Mouse (Mus musculus) MEL (cell line): ENCODE results near the gene Padi2. TPM values are rescaled to one million over a fixed set of nuclear protein-coding genes. Genes with fewer than 3 reads are reported as not detected.

Experiments
- DNase-seq: peaks from one replicate; pipeline ENCODE4 v3.0.0; 2011; ENCODE audit warnings: low read depth, low spot score
- H3K27ac ChIP-seq: 2 replicates; pipeline ENCODE4 v1.5.1; 2012; ENCODE audit warnings: low read depth, mild to moderate bottlenecking, control low read depth, low read length, moderate library complexity; ENCODE audit not compliant: control insufficient read depth
- H3K27me3 ChIP-seq, 2 experiments: fragments of 150-350 bp in 1 of 2; sonication (generic) in 1 of 2; 2 replicates each; pipeline ENCODE4 v1.6.1; 2012; ENCODE audit warnings: low read length in 2 of 2, mild to moderate bottlenecking in 2 of 2, improper control_type of control experiment in 1 of 2, moderate library complexity in 1 of 2; ENCODE audit not compliant: insufficient read depth in 2 of 2, control insufficient read depth in 1 of 2
- H3K36me3 ChIP-seq, 2 experiments: 2 replicates each; pipeline ENCODE4 v1.6.1; 2012 to 2014; ENCODE audit warnings: low read length in 2 of 2, improper control_type of control experiment in 1 of 2, inconsistent platforms in 1 of 2, mild to moderate bottlenecking in 1 of 2; ENCODE audit not compliant: insufficient read depth in 2 of 2, control insufficient read depth in 1 of 2
- H3K4me1 ChIP-seq, 2 experiments: fragments of 150-350 bp in 1 of 2; sonication (generic) in 1 of 2; 2 replicates each; pipeline ENCODE4 v1.6.1; 2012; ENCODE audit warnings: low read length in 2 of 2, improper control_type of control experiment in 1 of 2, mild to moderate bottlenecking in 1 of 2; ENCODE audit not compliant: insufficient read depth in 2 of 2, control insufficient read depth in 1 of 2
- H3K4me3 ChIP-seq, 2 experiments: fragments of 150-350 bp in 1 of 2; sonication (generic) in 1 of 2; 2 replicates each; pipeline ENCODE4 v1.5.1; 2012; ENCODE audit warnings: low read depth in 2 of 2, low read length in 2 of 2, mild to moderate bottlenecking in 2 of 2, moderate library complexity in 2 of 2, control low read depth in 1 of 2, improper control_type of control experiment in 1 of 2; ENCODE audit not compliant: control insufficient read depth in 1 of 2, insufficient read depth in 1 of 2
- H3K79me2 ChIP-seq: 2 replicates; pipeline ENCODE4 v1.6.1; 2012; ENCODE audit warnings: mild to moderate bottlenecking, low read length, moderate library complexity; ENCODE audit not compliant: control insufficient read depth, poor library complexity, insufficient read depth
- H3K9ac ChIP-seq: 2 replicates; pipeline ENCODE4 v1.6.1; 2012; ENCODE audit warnings: low read depth, mild to moderate bottlenecking, control low read depth, low read length, moderate library complexity; ENCODE audit not compliant: control insufficient read depth, poor library complexity, severe bottlenecking
- H3K9me3 ChIP-seq: fragments of 150-350 bp; sonication (generic); replicated peaks from 2 replicates; pipeline ENCODE4 v1.6.1; 2012; ENCODE audit warnings: mild to moderate bottlenecking, low read length, improper control_type of control experiment, moderate library complexity; ENCODE audit not compliant: insufficient read depth
- CHD2 ChIP-seq: IDR thresholded peaks from 2 replicates; pipeline ENCODE4 v1.6.1; 2011; ENCODE audit warnings: low read length, improper control_type of control experiment
- CTCF ChIP-seq, 3 experiments: IDR thresholded peaks in 2 of 3; conservative IDR thresholded peaks in 1 of 3; 2 replicates each; pipeline ENCODE4 v1.5.1; 2011 to 2012; ENCODE audit warnings: low read length in 3 of 3, low read depth in 2 of 3, mild to moderate bottlenecking in 2 of 3, improper control_type of control experiment in 1 of 3, inconsistent platforms in 1 of 3, mixed read lengths in 1 of 3, moderate library complexity in 1 of 3; ENCODE audit not compliant: control insufficient read depth in 1 of 3, insufficient read depth in 1 of 3, poor library complexity in 1 of 3, severe bottlenecking in 1 of 3
- EP300 ChIP-seq, 2 experiments: IDR thresholded peaks; 2 replicates each; pipeline ENCODE4 v1.6.1; 2011; ENCODE audit warnings: improper control_type of control experiment in 2 of 2, low read length in 2 of 2, low read depth in 1 of 2, mild to moderate bottlenecking in 1 of 2
- GABPA ChIP-seq: IDR thresholded peaks from 2 replicates; pipeline ENCODE4 v1.6.1; 2012; ENCODE audit warnings: low read depth, mild to moderate bottlenecking, inconsistent platforms, low read length, improper control_type of control experiment, moderate library complexity
- GATA1 ChIP-seq: IDR thresholded peaks from 2 replicates; pipeline ENCODE4 v1.6.1; 2011; ENCODE audit warnings: low read depth, low read length, improper control_type of control experiment
- HCFC1 ChIP-seq: IDR thresholded peaks from 2 replicates; pipeline ENCODE4 v1.6.1; 2012; ENCODE audit warnings: low read depth, mild to moderate bottlenecking, inconsistent platforms, low read length, improper control_type of control experiment, moderate library complexity
- JUND ChIP-seq: IDR thresholded peaks from 2 replicates; pipeline ENCODE4 v1.6.1; 2011; ENCODE audit warnings: low read depth, mild to moderate bottlenecking, improper control_type of control experiment, low read length
- MAFK ChIP-seq: IDR thresholded peaks from 2 replicates; pipeline ENCODE4 v1.6.1; 2011; ENCODE audit warnings: low read depth, mild to moderate bottlenecking, low read length, improper control_type of control experiment, borderline replicate concordance
- MAX ChIP-seq: IDR thresholded peaks from 2 replicates; pipeline ENCODE4 v1.6.1; 2011; ENCODE audit warnings: low read length, improper control_type of control experiment
- MAZ ChIP-seq: IDR thresholded peaks from 2 replicates; pipeline ENCODE4 v1.6.1; 2012; ENCODE audit warnings: low read depth, mild to moderate bottlenecking, inconsistent platforms, low read length, improper control_type of control experiment
- MXI1 ChIP-seq: IDR thresholded peaks from 2 replicates; pipeline ENCODE4 v1.6.1; 2011; ENCODE audit warnings: mild to moderate bottlenecking, low read depth, low read length, improper control_type of control experiment
- MYB ChIP-seq: IDR thresholded peaks from 2 replicates; pipeline ENCODE4 v1.6.1; 2011; ENCODE audit warnings: mild to moderate bottlenecking, low read depth, low read length, improper control_type of control experiment
- MYC ChIP-seq: IDR thresholded peaks from 2 replicates; pipeline ENCODE4 v1.6.1; 2011; ENCODE audit warnings: low read depth, mild to moderate bottlenecking, low read length, improper control_type of control experiment, moderate library complexity
- NELFE ChIP-seq: IDR thresholded peaks from 2 replicates; pipeline ENCODE4 v1.6.1; 2011; ENCODE audit warnings: low read depth, low read length, improper control_type of control experiment
- NRF1 ChIP-seq: IDR thresholded peaks from 2 replicates; pipeline ENCODE4 v1.6.1; 2014; ENCODE audit warnings: low read depth, mild to moderate bottlenecking, inconsistent platforms, low read length, improper control_type of control experiment, moderate library complexity; ENCODE audit not compliant: poor library complexity, insufficient read depth, severe bottlenecking
- POLR2A ChIP-seq, 2 experiments: IDR thresholded peaks; 2 replicates each; pipeline ENCODE4 v1.6.1; 2011 to 2012; ENCODE audit warnings: low read length in 2 of 2, mild to moderate bottlenecking in 2 of 2, control low read depth in 1 of 2, improper control_type of control experiment in 1 of 2, low read depth in 1 of 2, moderate library complexity in 1 of 2; ENCODE audit not compliant: control insufficient read depth in 1 of 2, insufficient read depth in 1 of 2, poor library complexity in 1 of 2
- POLR2AphosphoS2 ChIP-seq: IDR thresholded peaks from 2 replicates; pipeline ENCODE4 v1.6.1; 2011; ENCODE audit warnings: low read length, improper control_type of control experiment
- POLR2AphosphoS5 ChIP-seq: IDR thresholded peaks from 2 replicates; pipeline ENCODE4 v1.6.1; 2012; ENCODE audit warnings: low read depth, borderline replicate concordance, mild to moderate bottlenecking, inconsistent platforms, low read length, moderate library complexity, mixed read lengths
- RAD21 ChIP-seq: IDR thresholded peaks from 2 replicates; pipeline ENCODE4 v1.6.1; 2011; ENCODE audit warnings: mild to moderate bottlenecking, low read depth, low read length, improper control_type of control experiment
- SIN3A ChIP-seq: IDR thresholded peaks from 2 replicates; pipeline ENCODE4 v1.6.1; 2012; ENCODE audit warnings: low read length, improper control_type of control experiment, inconsistent platforms
- TBP ChIP-seq: IDR thresholded peaks from 2 replicates; pipeline ENCODE4 v1.8.0; 2011; ENCODE audit warnings: low read depth, low read length, improper control_type of control experiment
- USF1 ChIP-seq: IDR thresholded peaks from 2 replicates; pipeline ENCODE4 v1.6.1; 2014; ENCODE audit warnings: low read depth, mild to moderate bottlenecking, inconsistent platforms, low read length, improper control_type of control experiment, moderate library complexity
- USF2 ChIP-seq, 2 experiments: IDR thresholded peaks; 2 replicates each; pipeline ENCODE4 v1.6.1; 2011 to 2012; ENCODE audit warnings: improper control_type of control experiment in 2 of 2, low read length in 2 of 2, borderline replicate concordance in 1 of 2, inconsistent platforms in 1 of 2, low read depth in 1 of 2, mild to moderate bottlenecking in 1 of 2; ENCODE audit not compliant: insufficient read depth in 1 of 2
- ZKSCAN1 ChIP-seq: IDR thresholded peaks from 2 replicates; pipeline ENCODE4 v1.6.1; 2012; ENCODE audit warnings: low read depth, mild to moderate bottlenecking, inconsistent platforms, low read length, improper control_type of control experiment, moderate library complexity
- ZMIZ1 ChIP-seq: IDR thresholded peaks from 2 replicates; pipeline ENCODE4 v1.6.1; 2012; ENCODE audit warnings: low read depth, mild to moderate bottlenecking, inconsistent platforms, low read length, improper control_type of control experiment, moderate library complexity
- polyA plus RNA-seq, 2 experiments: library from polyadenylated mRNA; stranded (reverse) in 1 of 2; unstranded in 1 of 2; fragments of >175 nt in 1 of 2; fragments of >200 nt in 1 of 2; gene quantifications; 2 replicates each; pipeline versions ENCODE4 v1.2.1 to v1.2.4; 2012; ENCODE audit warnings: low replicate concordance in 2 of 2, low read depth in 1 of 2; ENCODE audit not compliant: insufficient read length in 2 of 2, insufficient read depth in 1 of 2, missing spikeins in 1 of 2
- total RNA-seq: library from RNA; depleted of rRNA; stranded (reverse); fragments of 300-350 nt; gene quantifications from 2 replicates; pipeline ENCODE4 v1.2.3, GENCODE M21; 2012

The Padi2 gene
- total and polyA plus RNA-seq, 3 experiments = 0.07 to 0.27 TPM; not detected in 1

DNA sequence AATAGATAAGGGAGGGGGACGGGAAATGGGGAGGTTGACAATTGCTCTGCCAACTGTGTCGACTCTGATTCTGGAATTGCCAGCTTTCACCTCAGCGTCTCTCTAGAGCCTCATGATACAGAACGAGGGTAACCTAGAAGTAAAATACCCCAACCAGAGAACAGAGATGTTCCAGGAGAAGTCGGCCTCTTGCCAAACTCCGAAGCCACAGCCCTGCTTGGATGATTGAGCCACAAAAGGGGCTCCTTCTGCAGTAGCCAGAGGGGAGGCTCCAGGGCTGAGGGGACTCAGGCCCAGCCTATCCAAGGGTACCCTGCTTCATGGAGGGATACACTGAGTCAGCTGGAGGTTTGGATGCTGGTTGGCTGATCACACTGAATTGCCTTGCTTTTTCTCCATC lies 52.2 kb downstream of the Padi2 start:
- peaks cover 0 to 9% of the 10 kb centered on the region in 2 experiments; a peak in 2 of 4 replicates for H3K36me3 ChIP-seq
- no peak for DNase-seq
- no peaks in the 10 kb centered on the region; a peak in 1 of 4 replicates for H3K27me3 ChIP-seq
- TF ChIP-seq MAX (no peak), GABPA (no peak), POLR2AphosphoS2 (no peak), MXI1 (no peak), ZKSCAN1 (no peak), TBP (no peak), USF1 (no peak), USF2 (IDR thresholded peaks at IDR 0.05; ENCODE audit: borderline replicate concordance in 1 of 2, insufficient read depth in 1 of 2, low read depth in 1 of 2, low read length in 2 of 2) (no peak), SIN3A (no peak), HCFC1 (no peak), EP300 (IDR thresholded peaks at IDR 0.05; ENCODE audit: low read depth in 1 of 2, low read length in 2 of 2) (no peak)
- no peaks in the 10 kb centered on the region for H3K9me3 ChIP-seq
- peaks cover 17% of the 10 kb centered on the region for H3K79me2 ChIP-seq
- H3K27ac ChIP-seq = no peak overlapping the region
- peaks cover 5 to 18% of the 10 kb centered on the region in 2 experiments for H3K4me1 ChIP-seq
- H3K9ac ChIP-seq = no peak overlapping the region
- no peak overlapping the region for H3K4me3 ChIP-seq

DNA sequence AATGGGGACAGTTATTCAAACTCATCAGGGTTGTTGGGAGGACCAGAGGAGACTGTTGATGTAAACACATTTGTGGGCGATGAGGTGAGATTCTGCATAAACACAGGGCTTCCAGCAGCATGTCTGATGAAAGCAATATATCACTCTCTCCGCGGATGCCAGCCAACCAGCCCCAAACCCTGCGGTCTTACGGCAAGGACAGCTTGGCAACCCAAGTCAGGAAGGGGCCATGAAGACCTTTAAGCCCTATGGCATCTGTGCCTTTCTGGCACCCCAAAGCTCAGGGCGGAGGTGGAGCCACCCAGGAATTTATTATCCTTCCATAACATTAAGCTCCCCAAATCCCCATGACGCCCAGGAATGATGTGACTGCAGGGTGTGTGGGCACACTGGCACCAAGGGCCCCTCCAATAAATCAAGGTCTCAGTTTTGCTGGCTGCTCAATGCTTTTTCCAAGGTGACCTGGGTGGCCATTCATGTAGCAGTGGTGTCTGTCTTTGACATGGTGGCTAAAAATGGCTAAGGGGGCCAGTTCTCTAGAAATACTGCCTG lies 53.1 kb downstream of the Padi2 start:
- no peak for DNase-seq
- Histone ChIP-seq H3K27ac (no peak overlapping the region), H3K9me3 (no peaks in the 10 kb centered on the region), H3K4me1 (peaks cover 7 to 25% of the 10 kb centered on the region in 2 experiments), H3K9ac (no peak overlapping the region), H3K79me2 (peaks cover 17% of the 10 kb centered on the region), H3K27me3 (no peaks in the 10 kb centered on the region; a peak in 1 of 4 replicates), H3K36me3 (peaks cover 0 to 15% of the 10 kb centered on the region in 2 experiments; a peak in 2 of 4 replicates), H3K4me3 (no peak overlapping the region)
- TF ChIP-seq POLR2AphosphoS2 = no peak
- TF ChIP-seq USF1 = no peak
- TF ChIP-seq ZMIZ1 = no peak
- no peak for TF ChIP-seq POLR2A (IDR thresholded peaks at IDR 0.05; ENCODE audit: control insufficient read depth in 1 of 2, insufficient read depth in 1 of 2, low read depth in 1 of 2, low read length in 2 of 2, poor library complexity in 1 of 2)
- TF ChIP-seq NELFE = no peak
- TF ChIP-seq MAZ = no peak
- TF ChIP-seq POLR2AphosphoS5 = no peak
- TF ChIP-seq MYB = no peak
- TF ChIP-seq RAD21 = no peak
- TF ChIP-seq CTCF (IDR thresholded peaks at IDR 0.05 in 2 of 3, conservative IDR thresholded peaks at IDR 0.05 in 1 of 3; ENCODE audit: control insufficient read depth in 1 of 3, insufficient read depth in 1 of 3, low read depth in 2 of 3, low read length in 3 of 3, poor library complexity in 1 of 3, severe bottlenecking in 1 of 3) = no peak
- no peak for TF ChIP-seq MXI1
- no peak for TF ChIP-seq GATA1
- no peak for TF ChIP-seq MYC
- TF ChIP-seq EP300 (IDR thresholded peaks at IDR 0.05; ENCODE audit: low read depth in 1 of 2, low read length in 2 of 2) = no peak
- no peak for TF ChIP-seq GABPA
- TF ChIP-seq JUND = no peak
- TF ChIP-seq SIN3A = no peak
- no peak for TF ChIP-seq CHD2
- TF ChIP-seq MAFK = no peak
- TF ChIP-seq NRF1 = no peak
